Comparison of ENCODE assay signal across 16 mouse cellular contexts in the genomic region with DNA sequence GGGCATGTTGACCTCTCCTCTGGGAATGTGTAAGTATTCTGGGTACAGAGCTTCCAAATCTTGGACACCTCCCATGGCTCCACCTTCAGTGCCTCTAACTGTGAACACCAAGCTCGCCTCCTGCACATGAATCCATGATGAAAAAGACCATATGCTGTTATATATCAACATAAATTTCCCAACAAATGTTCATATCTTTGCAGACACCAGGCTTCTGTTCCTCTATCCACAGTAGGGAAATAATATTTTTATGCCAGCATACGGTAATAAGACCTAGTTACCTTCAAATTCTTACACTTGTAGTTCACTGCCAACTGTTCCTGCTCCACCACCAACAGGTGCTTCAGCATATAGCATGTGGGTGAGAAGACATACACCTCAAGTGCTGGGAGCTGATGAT.
"Had no signal": no experiment of that assay in that cellular context is flagged by ENCODE, and none has a peak within 500 bp of the region (broad histone marks: within the 10 kb centered on the region; RNA-seq: fewer than 3 reads in every experiment).

No protein-coding gene starts in this region.

- H3K4me1 ChIP-seq: liver, embryonic 13.5 days; midbrain, embryonic 12.5 days; midbrain, embryonic 15.5 days; neural tube, embryonic 15.5 days had no signal

- H3K27ac ChIP-seq: left cerebral cortex, adult 2 months; liver, embryonic 13.5 days; midbrain, embryonic 12.5 days; midbrain, embryonic 15.5 days; neural tube, embryonic 12.5 days; neural tube, embryonic 15.5 days had no signal

- H3K36me3 ChIP-seq: liver, embryonic 13.5 days; midbrain, embryonic 12.5 days; midbrain, embryonic 15.5 days; neural tube, embryonic 12.5 days; neural tube, embryonic 15.5 days had no signal

- DNase-seq: kidney, adult 18-20 months; kidney, adult 9 months; kidney, postnatal 14 days; liver, embryonic 13.5 days; lung, adult 2 months; lung, postnatal 14 days; lung, postnatal 4 days; right cerebral cortex, adult 18-20 months; right cerebral cortex, postnatal 14 days; thymus, adult 18-20 months; thymus, postnatal 36 days had no signal

- H3K4me2 ChIP-seq: liver, embryonic 13.5 days; midbrain, embryonic 12.5 days; midbrain, embryonic 15.5 days; neural tube, embryonic 12.5 days; neural tube, embryonic 15.5 days had no signal

- H3K27me3 ChIP-seq: liver, embryonic 13.5 days; midbrain, embryonic 12.5 days; midbrain, embryonic 15.5 days; neural tube, embryonic 12.5 days; neural tube, embryonic 15.5 days had no signal

- H3K9me3 ChIP-seq: liver, embryonic 13.5 days; midbrain, embryonic 12.5 days; midbrain, embryonic 15.5 days; neural tube, embryonic 12.5 days; neural tube, embryonic 15.5 days had no signal

- H3K9ac ChIP-seq: liver, embryonic 13.5 days; midbrain, embryonic 12.5 days; midbrain, embryonic 15.5 days; neural tube, embryonic 12.5 days; neural tube, embryonic 15.5 days had no signal

- H3K4me3 ChIP-seq: left cerebral cortex, adult 2 months; liver, embryonic 13.5 days; midbrain, embryonic 12.5 days; midbrain, embryonic 15.5 days; neural tube, embryonic 12.5 days; neural tube, embryonic 15.5 days had no signal

- ATAC-seq: midbrain, embryonic 15.5 days had no signal
